Mouse (Mus musculus) heart, embryonic 16.5 days (tissue): ENCODE data around the gene Tdrd5. TPM values are rescaled to one million over a fixed set of nuclear protein-coding genes. Genes with fewer than 3 reads are reported as not detected.

Experiments
- ATAC-seq: fragments of 200-750 bp; cut with Nextera tagmentation; replicated peaks from 2 replicates; pipeline ENCODE4 v1.8.0; 2017; ENCODE audit warnings: moderate number of reproducible peaks; ENCODE audit not compliant: insufficient read depth, low FRiP score; ENCODE audit errors: extremely low read depth
- H3K27ac ChIP-seq: fragments of 300-500 bp; sonication (generic); 2 replicates; pipeline ENCODE4 v1.5.1; 2014; ENCODE audit warnings: mild to moderate bottlenecking, low read length, control low read depth, moderate library complexity
- H3K27me3 ChIP-seq: fragments of 300-500 bp; sonication (generic); 2 replicates; pipeline ENCODE4 v1.6.1; 2014; ENCODE audit warnings: low read length, mixed read lengths; ENCODE audit not compliant: control insufficient read depth, insufficient read depth
- H3K36me3 ChIP-seq: fragments of 300-500 bp; sonication (generic); 2 replicates; pipeline ENCODE4 v1.6.1; 2014; ENCODE audit not compliant: control insufficient read depth, insufficient read depth
- H3K4me1 ChIP-seq: fragments of 300-500 bp; sonication (generic); 2 replicates; pipeline ENCODE4 v1.6.1; 2014; ENCODE audit warnings: low read length, mixed read lengths; ENCODE audit not compliant: control insufficient read depth, insufficient read depth
- H3K4me2 ChIP-seq: fragments of 300-500 bp; sonication (generic); 2 replicates; pipeline ENCODE4 v1.6.1; 2014; ENCODE audit warnings: low read depth, mild to moderate bottlenecking, control low read depth, low read length
- H3K4me3 ChIP-seq: fragments of 300-500 bp; sonication (generic); 2 replicates; pipeline ENCODE4 v1.5.1; 2014; ENCODE audit warnings: mild to moderate bottlenecking, control low read depth, low read length
- H3K9ac ChIP-seq: fragments of 300-500 bp; sonication (generic); 2 replicates; pipeline ENCODE4 v1.6.1; 2014; ENCODE audit warnings: low read length, control low read depth
- H3K9me3 ChIP-seq: fragments of 300-500 bp; sonication (generic); replicated peaks from 2 replicates; pipeline ENCODE4 v1.6.1; 2016; ENCODE audit warnings: low read length; ENCODE audit not compliant: control insufficient read depth
- WGBS: fragments of 180-500 bp; shearing (Covaris S2); extraction: QIAGEN DNeasy Blood & Tissue Kit; methylation state at CpG from one replicate; pipeline ENCODE4 v1.1.7; 2014; 5-methylcytosine and 5-hydroxymethylcytosine counted together
- polyA plus RNA-seq: library from polyadenylated mRNA; unstranded; fragments of >200 nt; fragmentation: Nextera tagmentation; extraction: Ambion mirVana; gene quantifications from 2 replicates; pipeline ENCODE4 v1.2.1, GENCODE M21; 2015

The Tdrd5 gene
- polyA plus RNA-seq, 1 experiment from 2014 or later: 0.88 TPM

DNA sequence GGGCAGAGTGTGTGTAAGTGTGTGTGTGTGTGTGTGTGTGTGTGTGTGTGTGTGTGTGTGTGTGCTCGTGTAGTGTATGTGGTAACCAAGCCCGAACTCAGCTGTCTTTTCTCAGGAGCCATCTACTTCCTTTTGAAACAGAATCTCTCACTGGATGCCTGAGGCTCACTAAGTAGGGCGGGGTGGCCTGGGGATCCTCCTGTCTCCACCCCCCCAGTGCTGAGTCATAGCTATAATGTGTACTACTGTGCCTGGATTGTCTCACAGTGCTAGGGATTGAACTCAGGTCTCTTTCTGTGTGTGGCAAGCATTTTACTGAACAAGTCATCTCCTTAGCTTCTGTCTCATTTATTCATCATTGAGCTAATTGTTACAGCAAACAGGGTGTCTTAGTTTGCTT lies 86.1 kb downstream of the Tdrd5 start:
- peak; percentile 68 for ATAC-seq
- Histone ChIP-seq H3K36me3 (no peaks in the 10 kb centered on the region), H3K27ac (peak overlapping the region; percentile 77), H3K9me3 (no peaks in the 10 kb centered on the region), H3K27me3 (no peaks in the 10 kb centered on the region), H3K4me2 (no peak overlapping the region; the same call in 1 of the 2 replicates), H3K4me3 (no peak overlapping the region), H3K9ac (no peak overlapping the region), H3K4me1 (peaks cover 31% of the 10 kb centered on the region)
- whole genome bisulfite sequencing: 43% methylated on average over 3 of the region's 3 CpGs

DNA sequence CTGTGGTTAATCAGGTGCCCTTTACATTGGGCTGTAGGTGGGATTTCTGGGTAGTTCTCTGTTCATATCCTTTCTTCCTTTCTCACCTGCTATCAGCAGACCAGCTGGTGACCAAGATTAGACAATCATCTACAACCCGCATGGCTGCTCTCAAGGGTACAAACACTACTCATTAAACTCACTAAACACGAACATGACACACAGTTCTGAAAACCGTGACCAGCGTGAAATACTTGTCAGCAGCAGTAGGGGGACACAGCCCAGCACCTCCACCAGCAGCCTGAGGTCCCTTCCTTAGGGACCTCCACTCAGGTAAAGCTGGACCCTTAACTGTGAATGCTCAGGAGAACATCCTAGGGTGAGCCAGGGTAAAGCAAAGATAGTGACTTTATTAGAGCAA lies 87.2 kb downstream of the Tdrd5 start:
- no peaks in the 10 kb centered on the region for H3K36me3 ChIP-seq
- no peak for ATAC-seq
- no peak overlapping the region for H3K9ac ChIP-seq
- no peak overlapping the region for H3K4me3 ChIP-seq
- no peak overlapping the region for H3K27ac ChIP-seq
- 77% methylated on average over 4 of the region's 4 CpGs for WGBS
- no peak overlapping the region for H3K4me2 ChIP-seq
- peaks cover 22% of the 10 kb centered on the region for H3K4me1 ChIP-seq
- H3K27me3 ChIP-seq: no peaks in the 10 kb centered on the region
- no peaks in the 10 kb centered on the region for H3K9me3 ChIP-seq

DNA sequence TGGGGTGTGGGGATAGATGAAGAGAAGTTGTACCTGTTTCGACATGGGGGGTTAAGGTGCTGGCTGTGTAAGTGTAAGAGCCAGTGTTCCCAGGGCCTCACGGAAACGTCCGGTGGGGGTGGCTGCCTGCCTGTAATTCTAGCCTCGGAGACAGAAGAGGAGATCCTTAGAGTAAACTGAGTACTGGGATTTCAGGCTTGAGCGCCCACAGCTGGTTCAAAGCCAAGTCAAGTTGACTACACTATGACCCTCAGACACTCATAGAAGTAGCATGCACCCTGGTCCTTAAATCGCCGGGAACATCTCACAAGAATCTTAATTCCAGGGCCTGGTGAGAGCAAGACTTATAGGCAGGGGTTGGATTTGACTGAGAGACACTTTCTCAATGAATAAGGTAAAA lies 88.8 kb downstream of the Tdrd5 start:
- Histone ChIP-seq H3K27me3 (no peaks in the 10 kb centered on the region), H3K4me1 (peaks cover 22% of the 10 kb centered on the region), H3K27ac (no peak overlapping the region), H3K9me3 (no peaks in the 10 kb centered on the region), H3K36me3 (no peaks in the 10 kb centered on the region), H3K4me2 (no peak overlapping the region), H3K4me3 (no peak overlapping the region), H3K9ac (no peak overlapping the region)
- WGBS: 81% methylated on average over 8 of the region's 8 CpGs
- ATAC-seq: no peak

DNA sequence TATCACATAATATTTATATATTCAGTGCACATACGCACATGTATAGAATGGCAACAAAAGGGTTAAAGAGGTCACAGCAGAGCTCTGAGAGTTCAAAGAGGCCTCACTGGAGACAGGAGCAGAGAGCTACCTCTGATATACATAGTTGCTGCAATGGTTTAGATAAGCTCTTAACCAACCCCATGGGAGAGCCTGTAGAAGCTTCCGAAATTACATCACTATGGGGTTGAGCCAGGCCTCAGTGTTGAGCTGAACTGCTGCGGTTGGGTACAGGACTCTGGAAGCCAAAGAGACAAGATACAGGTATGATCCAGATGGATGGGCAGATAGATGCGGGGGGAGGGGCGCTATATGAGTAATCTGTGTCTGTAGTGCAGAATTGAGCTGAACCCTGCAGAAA lies 90.5 kb downstream of the Tdrd5 start:
- Histone ChIP-seq H3K9ac (no peak overlapping the region), H3K4me1 (peaks cover 13% of the 10 kb centered on the region), H3K36me3 (no peaks in the 10 kb centered on the region), H3K27ac (no peak overlapping the region), H3K4me3 (no peak overlapping the region), H3K4me2 (no peak overlapping the region), H3K27me3 (no peaks in the 10 kb centered on the region), H3K9me3 (no peaks in the 10 kb centered on the region)
- WGBS: 60% methylated on average over 5 of the region's 5 CpGs
- ATAC-seq: no peak

DNA sequence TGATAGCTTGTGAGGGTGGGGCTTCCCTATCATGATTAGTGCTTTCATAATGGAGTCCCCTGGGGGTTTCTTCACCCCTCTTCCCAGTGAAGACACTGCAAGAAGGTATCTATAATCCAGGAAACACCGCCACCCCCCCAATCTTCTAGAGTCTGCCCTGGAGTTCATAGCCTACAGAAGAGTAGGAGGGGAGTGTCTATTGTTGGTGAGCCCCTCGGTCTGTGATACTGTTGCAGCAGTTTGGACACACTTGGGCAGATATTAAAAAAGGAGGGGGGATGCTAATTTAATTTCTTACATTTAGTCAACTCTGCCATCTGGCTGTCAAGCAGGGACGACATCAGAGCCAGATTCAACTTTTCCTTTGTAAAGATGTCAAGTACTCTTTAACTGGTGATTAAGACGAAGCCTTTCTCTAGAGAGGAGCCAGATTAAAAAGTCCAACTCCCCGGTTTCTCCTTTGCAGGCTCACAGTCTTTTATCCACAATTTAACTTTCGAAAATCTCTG lies 91.6 kb downstream of the Tdrd5 start:
- H3K27ac ChIP-seq: no peak overlapping the region
- ATAC-seq: no peak
- H3K4me3 ChIP-seq: no peak overlapping the region
- H3K27me3 ChIP-seq: peaks cover 2% of the 10 kb centered on the region
- H3K9me3 ChIP-seq: no peaks in the 10 kb centered on the region
- H3K9ac ChIP-seq: no peak overlapping the region
- 52% methylated on average over 6 of the region's 6 CpGs for WGBS
- peaks cover 5% of the 10 kb centered on the region; the same call in 1 of the 2 replicates for H3K4me1 ChIP-seq
- no peaks in the 10 kb centered on the region for H3K36me3 ChIP-seq
- H3K4me2 ChIP-seq: no peak overlapping the region

Other genes with a start within 250 kb of the Tdrd5 start
- gene Fam163a, start 98.6 kb downstream of the Tdrd5 start, polyA plus RNA-seq: 1.4 and 1.6 TPM in 2 replicates
- gene Nphs2, start 7.1 kb upstream of the Tdrd5 start, polyA plus RNA-seq: 0.12 TPM in 1 of 2 replicates, not detected in the other
- 469 and 612 TPM in 2 replicates for gene Gm2000, start 62.4 kb upstream of the Tdrd5 start, polyA plus RNA-seq
- gene Axdnd1, start 117.5 kb upstream of the Tdrd5 start, polyA plus RNA-seq: 0.12 and 0.32 TPM in 2 replicates
- 25.0 and 27.5 TPM in 2 replicates for gene Soat1, start 170.7 kb upstream of the Tdrd5 start, polyA plus RNA-seq
- 0.25 and 1.1 TPM in 2 replicates for gene Gm10031, start 220.3 kb upstream of the Tdrd5 start, polyA plus RNA-seq